Mouse (Mus musculus): ENCODE results near the gene Rfc1. TPM values are rescaled to one million over a fixed set of nuclear protein-coding genes. Genes with fewer than 3 reads are reported as not detected.

Rfc1 gene
- total and polyA plus RNA-seq, 2 experiments from 2014 or later, result 18.6 to 31.2 TPM

GRCm38 (mm10) chr5:65217305-65218269 is 117.9 kb downstream of the Rfc1 start:
- no peak for ATAC-seq
- 0 out of 2 replicates have a peak, but pooled peaks cover 4% of the 10 kb centered on the region for H3K36me3 ChIP-seq (ENCODE audit: insufficient read depth, low read length)
- TF ChIP-seq CTCF (IDR thresholded peaks at IDR 0.05; ENCODE audit: low read depth), result no peak
- no peak overlapping the region for H3K9ac ChIP-seq (replicated peaks; ENCODE audit: low read length)
- WGBS, result 92% methylated on average over 11 of the region's 11 CpGs
- no peak overlapping the region for H3K27ac ChIP-seq
- H3K9me3 ChIP-seq (ENCODE audit: low read length), result no peaks in the 10 kb centered on the region
- H3K4me1 ChIP-seq (ENCODE audit: insufficient read depth, low read length), result no peaks in the 10 kb centered on the region
- H3K4me2 ChIP-seq (ENCODE audit: low read depth, low read length), result no peak overlapping the region
- no peak overlapping the region for H3K4me3 ChIP-seq (ENCODE audit: low read length)
- no peaks in the 10 kb centered on the region for H3K27me3 ChIP-seq (ENCODE audit: insufficient read depth, low read length)
- no peak for DNase-seq (ENCODE audit: low spot score)

- Histone ChIP-seq H3K9ac (replicated peaks; ENCODE audit: low read length) (no peak overlapping the region), H3K4me3 (ENCODE audit: low read length) (no peak overlapping the region), H3K36me3 (ENCODE audit: insufficient read depth, low read length) (0 out of 2 replicates have a peak, but pooled peaks cover 4% of the 10 kb centered on the region), H3K27ac (no peak overlapping the region), H3K4me2 (ENCODE audit: low read depth, low read length) (no peak overlapping the region), H3K9me3 (ENCODE audit: low read length) (no peaks in the 10 kb centered on the region), H3K27me3 (ENCODE audit: insufficient read depth, low read length) (no peaks in the 10 kb centered on the region), H3K4me1 (ENCODE audit: insufficient read depth, low read length) (no peaks in the 10 kb centered on the region)
- TF ChIP-seq CTCF (IDR thresholded peaks at IDR 0.05; ENCODE audit: low read depth), result peak; percentile 92
- 0 out of 2 replicates have a peak, but pooled peaks have one; percentile 51 for ATAC-seq
- peak; percentile 76 for DNase-seq (ENCODE audit: low spot score)
- 25% methylated on average over 7 of the region's 7 CpGs for WGBS
Measured at GRCm38 (mm10) chr5:65213321-65213720, 122.1 kb downstream of the Rfc1 start.

Other genes with a start within 250 kb of the Rfc1 start
- 0.21 TPM in 1 of 2 replicates, not detected in the other for gene Tmem156, start 243.5 kb downstream of the Rfc1 start, total RNA-seq (2014; rRNA removed)
- gene Tmem156, start 243.5 kb downstream of the Rfc1 start, polyA plus RNA-seq (2015; fragmentation: Nextera tagmentation; extraction: Ambion mirVana), result 0.13 TPM in 1 of 2 replicates, not detected in the other
- gene Klhl5, start 228.1 kb downstream of the Rfc1 start, total RNA-seq (2014; rRNA removed), result 47.8 and 49.1 TPM in 2 replicates
- 49.8 and 53.3 TPM in 2 replicates for gene Klhl5, start 228.1 kb downstream of the Rfc1 start, polyA plus RNA-seq (2015; fragmentation: Nextera tagmentation; extraction: Ambion mirVana)
- 11.1 and 12.9 TPM in 2 replicates for gene Wdr19, start 136.0 kb downstream of the Rfc1 start, total RNA-seq (2014; rRNA removed)
- 8.1 and 9.6 TPM in 2 replicates for gene Wdr19, start 136.0 kb downstream of the Rfc1 start, polyA plus RNA-seq (2015; fragmentation: Nextera tagmentation; extraction: Ambion mirVana)
- 0.14 TPM in 1 of 2 replicates, not detected in the other for gene Klb, start 12.6 kb upstream of the Rfc1 start, total RNA-seq (2014; rRNA removed)
- 0.09 and 0.13 TPM in 2 replicates for gene Klb, start 12.6 kb upstream of the Rfc1 start, polyA plus RNA-seq (2015; fragmentation: Nextera tagmentation; extraction: Ambion mirVana)
- gene Rpl9, start 55.8 kb upstream of the Rfc1 start, total RNA-seq (2014; rRNA removed), result 890 and 1,017 TPM in 2 replicates
- 640 and 652 TPM in 2 replicates for gene Rpl9, start 55.8 kb upstream of the Rfc1 start, polyA plus RNA-seq (2015; fragmentation: Nextera tagmentation; extraction: Ambion mirVana)
- 19.4 and 23.4 TPM in 2 replicates for gene Lias, start 55.8 kb upstream of the Rfc1 start, total RNA-seq (2014; rRNA removed)
- gene Lias, start 55.8 kb upstream of the Rfc1 start, polyA plus RNA-seq (2015; fragmentation: Nextera tagmentation; extraction: Ambion mirVana), result 65.5 and 66.8 TPM in 2 replicates
- 15.0 and 18.8 TPM in 2 replicates for gene Ugdh, start 100.3 kb upstream of the Rfc1 start, total RNA-seq (2014; rRNA removed)
- gene Ugdh, start 100.3 kb upstream of the Rfc1 start, polyA plus RNA-seq (2015; fragmentation: Nextera tagmentation; extraction: Ambion mirVana), result 30.7 and 32.1 TPM in 2 replicates
- gene Gm43552, start 157.2 kb upstream of the Rfc1 start, total RNA-seq (2014; rRNA removed), result not detected in 2 replicates
- gene Gm43552, start 157.2 kb upstream of the Rfc1 start, polyA plus RNA-seq (2015; fragmentation: Nextera tagmentation; extraction: Ambion mirVana), result not detected in 2 replicates
- gene Smim14, start 201.5 kb upstream of the Rfc1 start, total RNA-seq (2014; rRNA removed), result 153 and 155 TPM in 2 replicates
- gene Smim14, start 201.5 kb upstream of the Rfc1 start, polyA plus RNA-seq (2015; fragmentation: Nextera tagmentation; extraction: Ambion mirVana), result 200 and 229 TPM in 2 replicates
- gene Ube2k, start 201.6 kb upstream of the Rfc1 start, total RNA-seq (2014; rRNA removed), result 36.5 and 41.9 TPM in 2 replicates
- gene Ube2k, start 201.6 kb upstream of the Rfc1 start, polyA plus RNA-seq (2015; fragmentation: Nextera tagmentation; extraction: Ambion mirVana), result 199 and 204 TPM in 2 replicates